Mouse (Mus musculus) megakaryocyte, embryonic 14.5 days (primary cell): ENCODE results near the gene Slfn5.

Source experiments
- FLI1 ChIP-seq: IDR thresholded peaks from 2 replicates; pipeline ENCODE4 v1.6.1; 2012; ENCODE audit warnings: low read length, inconsistent platforms, mixed read lengths
- GATA1 ChIP-seq: IDR thresholded peaks from 3 replicates; pipeline ENCODE4 v1.6.1; 2012; ENCODE audit warnings: mixed read lengths, low read length, inconsistent platforms, borderline replicate concordance

- TF ChIP-seq GATA1 (no peak), FLI1 (no peak)
Observed at GRCm38 (mm10) chr11:82907651-82908607, 43.2 kb upstream of the Slfn5 start, which contains the start of gene Nle1.
